Mouse (Mus musculus): ENCODE data around the gene Ankrd24. TPM values are rescaled to one million over a fixed set of nuclear protein-coding genes. Genes with fewer than 3 reads are reported as not detected.
"Not testable (repeated sequence)": the region's sequence is repeated elsewhere in the genome, so short reads cannot be mapped to it uniquely, and the experiment has no call there.

The Ankrd24 gene
- total RNA-seq, 4 experiments from 2014 or later, result 24.6 to 58.2 (median 46.7) TPM

DNA sequence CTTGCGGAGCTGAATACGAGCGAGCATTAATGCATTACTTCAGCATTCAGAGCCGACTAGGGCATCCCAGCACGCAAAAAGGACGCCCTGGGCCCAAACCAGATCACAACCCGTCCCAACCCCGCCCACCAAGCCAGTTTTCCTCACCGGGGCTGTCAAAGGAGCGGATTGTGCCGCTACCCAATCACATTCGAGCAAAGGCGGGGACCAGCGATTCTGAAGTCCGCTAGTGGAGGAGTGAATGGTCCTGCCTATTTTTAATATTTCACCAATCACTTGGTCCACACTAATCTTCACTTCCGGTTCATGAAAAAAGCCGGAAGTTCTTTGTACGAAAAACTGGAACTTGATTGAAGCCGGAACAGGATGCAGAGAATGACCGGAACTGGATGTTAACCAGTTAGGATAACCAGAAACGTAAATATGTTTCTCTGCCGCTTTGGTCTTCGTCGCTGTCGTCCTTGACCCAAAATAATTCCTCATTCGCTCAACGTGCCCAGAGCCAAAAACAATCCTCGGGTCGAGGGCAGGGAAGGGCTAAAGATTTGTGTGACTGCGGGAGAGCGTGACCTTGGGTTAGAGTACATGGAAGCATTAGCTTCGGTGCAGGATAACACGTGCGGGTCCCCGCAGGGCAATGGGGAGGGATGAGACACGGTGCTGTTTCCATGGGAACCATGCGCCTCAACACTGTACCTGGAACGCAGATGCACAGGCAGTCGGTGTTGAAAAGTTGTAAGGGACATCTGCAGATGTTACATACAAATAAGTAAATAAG is 22.2 kb upstream of the Ankrd24 start, which contains the start of gene BC025920:
Gene BC025920 (plus strand): TSS at position 297 of the 778 bp plus-strand sequence.
- DNase-seq, result peak; percentile 96

DNA sequence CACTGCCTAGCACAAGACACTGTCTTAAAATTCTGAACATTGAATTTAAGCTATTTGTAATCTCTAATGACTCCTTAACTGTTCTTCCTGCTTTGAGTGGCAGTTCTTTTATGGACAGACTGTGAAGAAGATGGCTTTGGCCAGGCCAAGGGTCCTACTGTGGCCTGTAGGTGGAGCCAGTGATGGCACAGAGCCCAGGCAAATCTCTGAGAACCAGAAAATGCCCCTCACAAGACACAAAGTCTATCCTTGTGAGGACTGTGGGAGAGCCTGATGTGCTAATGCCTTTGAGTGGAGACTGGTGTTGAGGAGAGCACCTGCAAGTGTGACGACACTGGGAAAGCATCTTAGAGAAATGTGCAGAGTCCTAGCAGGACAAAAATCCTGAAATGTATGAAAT is 20.0 kb upstream of the Ankrd24 start:
- no peak for DNase-seq

- no peak for DNase-seq
These were observed 15.6 kb upstream of the Ankrd24 start for GRCm38 (mm10) chr10:81612779-81613178.

DNA sequence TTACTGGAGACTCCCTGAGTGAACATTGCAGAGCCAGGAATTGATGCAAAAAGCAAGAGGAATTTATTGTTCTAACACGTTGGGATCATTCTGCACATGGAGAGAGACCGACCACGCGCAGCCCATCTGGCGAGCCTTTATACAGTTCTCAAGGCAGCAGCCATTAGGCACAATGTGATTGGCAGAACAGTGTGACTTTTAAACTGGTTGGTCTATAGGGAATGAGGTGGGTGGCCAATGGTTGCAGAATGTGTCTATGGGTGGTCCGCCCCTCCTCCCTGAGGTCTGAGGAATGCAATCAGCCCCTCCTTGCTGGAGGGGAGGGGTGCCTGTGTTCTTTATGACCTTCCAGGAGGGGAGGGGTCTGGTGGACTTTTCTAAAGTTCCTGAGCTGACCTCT is 12.9 kb upstream of the Ankrd24 start:
- DNase-seq, result no peak

- DNase-seq, result no peak
These were observed 8.4 kb upstream of the Ankrd24 start for GRCm38 (mm10) chr10:81619976-81620375.

DNA sequence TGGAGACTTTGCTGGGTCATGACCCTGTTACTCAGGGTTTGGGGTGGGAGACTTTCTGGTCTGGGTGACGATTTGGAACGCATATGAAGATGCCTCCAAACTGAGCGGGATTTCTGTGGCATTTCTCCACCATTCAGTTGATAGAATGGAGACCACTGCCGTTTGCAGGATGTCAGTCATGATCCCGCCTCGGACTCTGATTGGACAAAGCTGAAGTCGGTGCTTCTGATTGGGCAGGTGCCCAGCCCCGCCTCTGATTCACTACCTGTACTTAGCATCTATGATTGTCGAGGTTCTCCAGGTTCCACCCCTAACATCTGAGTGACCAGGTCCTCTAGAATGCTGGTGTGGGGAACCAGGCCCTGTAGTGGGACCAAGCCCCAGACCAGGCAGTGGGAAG is 7.6 kb upstream of the Ankrd24 start:
- DNase-seq, result no peak

DNA sequence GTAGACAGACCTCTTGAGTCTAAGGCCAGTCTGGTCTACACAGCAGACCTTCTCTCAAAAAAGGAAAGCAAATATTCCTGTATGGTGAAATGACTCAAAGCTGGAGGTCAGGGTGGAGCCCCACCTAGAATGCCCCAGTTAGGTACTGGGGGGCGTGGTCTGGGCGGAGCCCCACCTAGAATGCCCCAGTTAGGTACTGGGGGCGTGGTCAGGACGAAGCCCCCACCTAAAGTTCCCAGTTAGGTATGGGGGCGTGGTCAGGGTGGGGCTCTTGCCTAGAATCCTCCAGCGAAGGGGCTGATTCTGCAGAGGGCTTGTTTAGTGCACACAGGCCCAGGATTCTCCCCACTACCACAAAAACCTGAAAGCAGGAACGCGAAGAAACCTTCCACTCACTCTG is 4.9 kb upstream of the Ankrd24 start:
- DNase-seq, result no peak

DNA sequence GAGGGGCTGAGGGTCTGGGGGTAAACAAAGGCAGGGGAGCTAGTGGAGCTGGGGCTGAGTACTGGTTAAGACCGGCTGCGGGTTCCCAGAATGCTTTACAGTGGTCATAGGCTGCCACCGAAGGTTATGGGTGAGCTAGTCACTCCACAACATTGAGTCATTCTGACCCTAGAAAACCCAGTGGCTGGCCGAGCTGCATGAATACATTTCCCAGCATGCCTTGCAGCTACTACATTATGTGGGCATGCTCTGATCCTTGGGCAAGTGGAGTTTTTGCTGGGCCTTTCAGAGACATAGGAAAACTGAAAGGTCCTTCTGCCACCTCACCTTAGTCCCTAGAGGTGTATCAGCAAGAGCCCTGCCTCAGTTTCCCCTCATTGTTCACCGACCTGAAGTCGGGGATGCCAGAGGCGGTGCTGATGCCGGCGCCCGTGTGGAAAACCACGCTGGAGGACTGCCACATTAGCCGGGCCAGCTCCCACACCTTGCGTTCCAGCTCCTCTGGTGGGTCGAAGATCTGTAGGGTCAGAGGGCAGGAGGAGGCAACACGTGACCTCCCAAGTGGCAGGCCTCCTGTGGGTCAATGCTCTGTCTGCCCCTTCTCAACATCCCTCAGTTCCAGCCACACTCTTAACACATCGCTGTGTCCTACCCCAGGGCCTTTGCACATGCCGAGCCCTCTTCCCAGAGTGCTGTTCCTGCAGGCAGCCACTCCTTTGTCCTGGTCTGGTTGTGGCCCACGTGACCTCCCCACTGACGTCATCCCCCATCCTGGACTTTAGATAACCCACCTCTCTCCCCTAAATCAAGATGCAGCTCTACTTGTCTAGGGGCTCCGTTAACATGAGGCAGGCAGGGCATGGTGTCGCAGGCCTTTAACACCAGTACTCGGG is 2.0 kb upstream of the Ankrd24 start:
- DNase-seq, result no peak

GRCm38 (mm10) chr10:81626994-81627835 is 1.1 kb upstream of the Ankrd24 start, which contains the start of gene Sirt6:
Sirt6 (minus strand) TSS chr10:81627797.
- peak; percentile 93 for DNase-seq

GRCm38 (mm10) chr10:81627836-81628220 is 512 bp upstream of the Ankrd24 start:
- no peak for DNase-seq

DNA sequence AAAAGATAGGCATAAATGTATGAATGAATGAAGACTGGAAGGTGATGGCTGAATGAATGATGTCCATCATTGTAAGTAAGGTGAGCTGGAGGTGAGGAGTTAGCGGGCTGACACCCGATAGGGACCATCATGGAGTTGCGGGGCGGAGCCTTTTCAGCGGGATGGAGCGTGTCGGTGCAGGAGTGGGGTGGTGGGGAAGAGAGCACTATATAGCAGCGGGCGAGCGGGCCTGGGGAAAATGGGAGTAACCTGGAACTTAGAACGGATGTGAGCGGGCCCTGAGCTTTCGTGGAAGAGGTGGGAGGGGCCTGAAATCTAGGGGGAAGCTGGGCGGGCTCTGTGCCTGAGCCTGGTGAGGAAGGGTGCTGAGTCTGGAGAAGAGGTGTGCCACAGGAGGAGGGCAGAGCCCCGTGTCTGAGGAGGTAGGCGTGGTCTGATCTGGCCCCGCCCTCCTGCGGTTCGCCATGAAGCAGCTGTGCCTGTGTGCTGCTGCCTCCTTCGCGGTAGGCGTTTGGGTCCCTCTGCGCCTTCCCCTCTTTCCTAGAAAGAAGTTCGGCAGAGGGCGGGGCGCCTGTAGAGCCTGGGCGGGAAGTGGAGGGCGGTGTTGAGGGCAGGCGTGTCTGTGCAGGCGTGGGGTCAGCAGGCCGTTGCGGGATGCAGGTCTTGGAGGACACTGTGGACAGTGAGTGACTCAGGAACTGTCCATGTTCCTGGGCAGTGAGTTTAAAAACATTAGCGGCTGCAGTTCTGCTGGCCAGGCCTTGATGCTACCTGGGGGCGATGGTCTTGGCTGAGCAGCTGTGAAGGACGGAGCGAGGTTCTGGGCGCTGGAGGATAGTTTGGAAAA is 5.1 kb downstream of the Ankrd24 start:
- DNase-seq, result peak; percentile 85

DNA sequence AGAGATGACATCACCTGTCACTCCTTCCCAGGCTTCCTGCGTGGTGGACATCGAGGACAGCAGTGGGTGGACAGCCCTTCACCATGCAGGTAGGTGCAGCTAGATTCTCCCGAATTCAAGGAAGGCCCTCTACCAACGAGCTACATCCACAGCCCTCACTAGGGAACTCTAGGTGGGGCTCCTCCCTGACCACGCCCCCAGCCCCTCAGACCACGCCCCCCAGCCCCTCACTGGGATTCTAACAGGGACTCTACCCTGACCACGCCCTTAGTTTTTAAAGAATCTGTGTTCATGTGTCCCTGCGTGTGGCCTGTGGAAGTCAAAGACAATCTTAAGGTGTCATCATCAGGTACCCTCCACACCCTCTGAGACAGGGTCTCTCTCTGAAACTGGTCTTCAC is 8.0 kb downstream of the Ankrd24 start:
- no peak for DNase-seq

DNA sequence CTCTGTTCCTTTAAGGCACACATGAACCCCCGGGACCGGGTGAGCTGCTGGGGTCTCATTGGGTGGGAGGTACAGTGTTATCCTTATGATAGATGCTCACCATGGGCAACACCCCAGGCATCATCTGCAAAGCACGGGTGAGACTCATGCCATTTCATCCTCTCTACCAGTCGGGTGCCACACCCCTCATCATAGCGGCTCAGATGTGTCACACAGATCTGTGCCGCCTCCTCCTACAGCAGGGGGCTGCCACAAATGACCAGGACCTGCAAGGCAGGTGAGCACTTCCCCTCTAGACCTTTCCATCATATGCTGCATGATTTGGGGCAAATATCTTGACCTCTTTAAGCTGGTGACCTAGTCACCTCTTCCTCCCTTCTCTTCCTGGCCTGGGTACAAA is 9.8 kb downstream of the Ankrd24 start:
- no peak for DNase-seq

DNA sequence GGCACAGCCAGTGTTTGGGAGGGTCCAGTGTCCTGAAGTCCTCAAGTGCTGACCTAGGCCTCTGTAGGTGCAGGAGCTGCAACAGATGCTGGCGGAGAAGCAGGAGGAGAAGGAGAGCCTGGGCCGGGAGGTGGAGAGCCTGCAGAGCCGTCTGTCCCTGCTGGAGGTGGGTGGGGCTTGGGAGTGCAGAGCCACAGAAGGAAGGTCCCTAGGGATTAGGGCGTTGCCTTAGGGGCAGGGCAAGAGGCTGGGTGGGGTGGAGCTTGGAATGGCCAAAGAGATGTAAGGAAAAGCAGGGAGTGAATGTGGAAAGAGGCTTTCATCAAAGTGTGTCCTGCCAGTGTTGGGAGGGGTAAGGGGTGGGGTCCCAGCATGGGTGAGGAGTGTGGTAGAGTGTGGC is 12.5 kb downstream of the Ankrd24 start:
- not testable (repeated sequence) for DNase-seq

- no peak for DNase-seq
These were observed 13.2 kb downstream of the Ankrd24 start for GRCm38 (mm10) chr10:81641566-81641965.

DNA sequence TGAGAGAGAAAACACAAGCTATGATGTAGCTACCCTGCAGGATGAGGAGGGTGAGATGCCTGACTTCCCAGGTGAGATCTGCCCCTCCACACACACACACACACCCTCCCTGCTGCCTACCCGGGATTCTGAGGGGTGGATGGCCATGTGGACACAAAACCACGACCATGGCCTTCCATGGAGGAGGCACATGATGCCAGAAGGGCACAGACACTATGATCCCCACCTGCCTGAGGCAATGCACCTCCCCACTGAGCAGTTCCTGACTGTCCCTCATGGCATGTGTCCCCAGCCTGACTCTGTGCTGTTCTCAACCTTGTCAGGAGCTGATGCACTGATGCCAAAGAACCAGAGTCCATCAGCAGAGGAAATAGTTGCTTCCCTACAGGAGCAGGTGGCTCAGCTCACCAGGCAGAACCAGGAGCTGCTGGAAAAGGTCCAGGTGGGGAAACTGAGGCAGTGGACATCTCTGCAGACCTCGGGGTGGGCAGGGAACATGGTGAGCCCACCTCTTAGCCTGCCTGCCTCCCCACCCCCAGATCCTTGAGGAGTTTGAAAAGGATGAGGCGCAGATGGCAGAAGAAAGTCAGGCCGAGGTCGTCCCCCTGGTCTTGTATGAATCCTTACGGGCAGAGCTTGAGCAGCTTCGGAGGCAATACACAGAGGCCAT is 13.8 kb downstream of the Ankrd24 start:
- DNase-seq, result no peak

- no peak for DNase-seq
These were observed 14.5 kb downstream of the Ankrd24 start for GRCm38 (mm10) chr10:81642648-81643448.

DNA sequence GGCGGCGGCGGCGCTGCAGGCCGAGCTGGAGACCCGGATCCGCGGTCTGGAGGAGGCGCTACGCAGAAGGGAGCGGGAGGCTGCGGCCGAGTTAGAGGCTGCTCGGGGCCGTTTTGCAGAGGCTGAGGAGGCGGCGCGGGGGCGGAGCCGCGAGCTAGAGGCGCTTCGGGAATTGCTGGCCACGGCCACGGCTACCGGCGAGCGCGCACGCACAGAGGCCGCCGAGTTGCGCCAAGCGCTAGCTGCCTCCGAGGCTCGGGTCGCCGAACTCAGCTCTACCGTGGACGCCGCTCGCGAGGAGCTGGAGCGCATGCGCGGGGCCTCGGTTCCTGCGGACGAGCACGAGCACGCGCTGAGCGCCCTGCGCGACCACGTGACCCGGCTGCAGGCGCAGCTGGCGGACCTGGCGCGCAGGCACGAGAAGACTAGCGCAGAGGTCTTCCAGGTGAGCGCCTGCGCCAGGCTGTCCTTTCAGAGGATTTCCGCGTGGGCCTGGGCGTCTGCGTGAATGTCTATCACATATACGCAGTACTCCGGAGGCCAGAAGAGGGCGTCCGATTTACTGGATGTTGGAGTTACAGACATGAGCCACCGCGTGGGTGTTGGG is 15.2 kb downstream of the Ankrd24 start:
- DNase-seq, result peak; percentile 94

- no peak for DNase-seq
These were observed 15.8 kb downstream of the Ankrd24 start for GRCm38 (mm10) chr10:81644162-81644561.

DNA sequence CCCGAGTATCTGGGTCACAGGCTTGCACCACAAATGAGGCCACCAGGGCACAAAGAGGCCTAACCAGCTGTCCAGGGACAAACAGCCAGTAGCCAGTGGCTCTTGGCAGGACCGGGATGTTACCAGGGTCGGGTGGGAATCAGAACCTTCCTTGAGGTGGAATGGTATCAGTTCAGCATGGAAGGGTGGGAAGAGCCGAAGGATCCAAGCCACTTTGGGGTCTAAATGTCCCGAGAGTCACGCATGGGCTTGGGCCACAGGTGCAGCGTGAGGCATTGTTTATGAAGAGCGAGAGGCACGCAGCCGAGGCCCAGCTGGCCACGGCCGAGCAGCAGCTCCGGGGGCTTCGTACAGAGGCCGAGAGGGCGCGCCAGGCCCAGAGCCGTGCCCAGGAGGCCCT is 16.4 kb downstream of the Ankrd24 start:
- DNase-seq, result no peak

Measured in adrenal gland, adult 8-10 months (tissue).